Mouse (Mus musculus): ENCODE measurements around the gene Mrln. TPM values are rescaled to one million over a fixed set of nuclear protein-coding genes. Genes with fewer than 3 reads are reported as not detected.

Gene Mrln
- total and polyA plus RNA-seq, 2 experiments from 2014 or later = 1.3 to 1.9 TPM

DNA sequence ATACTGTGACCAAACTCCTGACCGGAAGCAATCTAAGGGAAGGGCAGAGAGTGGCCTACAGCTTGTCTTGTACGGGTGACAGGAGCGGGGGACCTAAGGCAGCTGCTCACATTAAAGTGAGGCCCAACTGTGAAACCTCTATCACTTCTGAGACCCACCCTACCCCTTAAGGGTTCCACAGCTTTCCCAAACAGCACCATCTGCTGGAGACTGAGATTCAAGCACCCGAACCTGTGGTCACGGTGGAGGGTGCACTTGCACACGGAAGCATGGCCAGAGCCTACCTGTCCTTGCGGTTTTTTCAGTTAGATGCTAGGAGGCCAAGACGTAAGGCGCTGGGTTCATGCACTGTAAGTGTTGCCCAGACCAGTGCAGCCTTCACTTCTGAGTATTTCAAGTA lies 18.3 kb upstream of the Mrln start:
- Histone ChIP-seq H3K27ac (ENCODE audit: low read depth, low read length) (no peak overlapping the region), H3K27me3 (ENCODE audit: insufficient read depth, low read length) (no peaks in the 10 kb centered on the region), H3K4me2 (ENCODE audit: low read depth, low read length, poor library complexity, severe bottlenecking) (no peak overlapping the region), H3K36me3 (ENCODE audit: insufficient read depth, low read length) (peaks cover 31% of the 10 kb centered on the region), H3K4me1 (ENCODE audit: insufficient read depth, low read length) (no peaks in the 10 kb centered on the region), H3K9me3 (ENCODE audit: low read length) (no peaks in the 10 kb centered on the region), H3K9ac (replicated peaks; ENCODE audit: low read length, poor library complexity, severe bottlenecking) (no peak overlapping the region), H3K4me3 (ENCODE audit: low read depth, low read length) (no peak overlapping the region)
- ATAC-seq (ENCODE audit: low FRiP score) = 0 out of 2 replicates have a peak, but pooled peaks have one; percentile 48
- peak; percentile 74 for TF ChIP-seq CTCF (IDR thresholded peaks at IDR 0.05)
- 73% methylated on average over 9 of the region's 9 CpGs for WGBS
- no peak for DNase-seq (ENCODE audit: low spot score)

DNA sequence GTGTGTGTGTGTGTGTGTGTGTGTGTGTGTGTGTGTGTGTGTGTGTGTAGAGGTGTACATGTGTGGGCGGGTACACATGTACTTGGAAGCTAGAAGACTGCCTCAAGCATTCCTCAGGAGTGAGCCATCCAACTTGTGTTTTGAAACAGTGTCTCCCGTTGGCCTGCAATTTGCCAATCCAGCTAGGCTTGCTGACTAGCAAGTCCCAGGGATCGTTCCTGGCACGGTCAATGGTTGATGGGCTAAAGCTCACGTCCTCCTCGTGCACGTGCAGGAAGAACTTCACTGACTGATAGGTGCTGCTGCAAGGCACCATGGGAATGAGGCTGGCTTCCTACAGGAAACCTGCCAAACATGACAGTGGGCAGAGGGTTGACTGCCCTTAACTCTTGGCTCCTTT lies 17.9 kb upstream of the Mrln start:
- no peak for ATAC-seq (ENCODE audit: low FRiP score)
- peaks cover 35% of the 10 kb centered on the region for H3K36me3 ChIP-seq (ENCODE audit: insufficient read depth, low read length)
- no peaks in the 10 kb centered on the region for H3K9me3 ChIP-seq (ENCODE audit: low read length)
- H3K4me1 ChIP-seq (ENCODE audit: insufficient read depth, low read length) = no peaks in the 10 kb centered on the region
- no peak overlapping the region for H3K27ac ChIP-seq (ENCODE audit: low read depth, low read length)
- H3K4me2 ChIP-seq (ENCODE audit: low read depth, low read length, poor library complexity, severe bottlenecking) = no peak overlapping the region
- H3K4me3 ChIP-seq (ENCODE audit: low read depth, low read length) = no peak overlapping the region
- no peak for TF ChIP-seq CTCF (IDR thresholded peaks at IDR 0.05)
- 97% methylated on average over 7 of the region's 7 CpGs for WGBS
- no peaks in the 10 kb centered on the region for H3K27me3 ChIP-seq (ENCODE audit: insufficient read depth, low read length)
- H3K9ac ChIP-seq (replicated peaks; ENCODE audit: low read length, poor library complexity, severe bottlenecking) = no peak overlapping the region
- no peak for DNase-seq (ENCODE audit: low spot score)

DNA sequence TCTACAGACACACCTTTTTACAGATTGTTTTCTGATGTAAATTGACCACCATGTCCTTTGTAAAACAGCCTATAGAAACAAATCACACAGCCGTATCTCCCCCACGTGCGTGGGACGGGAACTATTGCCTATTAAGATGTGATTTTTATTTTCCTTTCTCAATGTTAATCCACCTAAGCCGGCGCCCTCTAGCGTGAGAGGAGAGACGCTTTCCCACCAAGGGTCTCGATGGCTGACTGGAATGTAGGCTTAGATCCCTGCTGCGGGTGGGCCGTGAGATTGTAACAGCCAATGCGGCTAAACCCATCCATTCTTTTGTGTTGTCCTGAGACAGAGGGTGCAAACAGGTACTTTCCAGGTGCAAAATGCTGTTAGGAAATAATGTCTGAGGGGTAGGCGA lies 14.6 kb upstream of the Mrln start:
- Histone ChIP-seq H3K9ac (replicated peaks; ENCODE audit: low read length, poor library complexity, severe bottlenecking) (no peak overlapping the region), H3K4me1 (ENCODE audit: insufficient read depth, low read length) (no peaks in the 10 kb centered on the region), H3K4me3 (ENCODE audit: low read depth, low read length) (no peak overlapping the region), H3K27me3 (ENCODE audit: insufficient read depth, low read length) (no peaks in the 10 kb centered on the region), H3K9me3 (ENCODE audit: low read length) (no peaks in the 10 kb centered on the region), H3K27ac (ENCODE audit: low read depth, low read length) (no peak overlapping the region), H3K36me3 (ENCODE audit: insufficient read depth, low read length) (peaks cover 37% of the 10 kb centered on the region), H3K4me2 (ENCODE audit: low read depth, low read length, poor library complexity, severe bottlenecking) (no peak overlapping the region)
- DNase-seq (ENCODE audit: low spot score) (no peak), ATAC-seq (ENCODE audit: low FRiP score) (no peak)
- WGBS = 77% methylated on average over 13 of the region's 13 CpGs
- TF ChIP-seq CTCF (IDR thresholded peaks at IDR 0.05) = peak; percentile 49

DNA sequence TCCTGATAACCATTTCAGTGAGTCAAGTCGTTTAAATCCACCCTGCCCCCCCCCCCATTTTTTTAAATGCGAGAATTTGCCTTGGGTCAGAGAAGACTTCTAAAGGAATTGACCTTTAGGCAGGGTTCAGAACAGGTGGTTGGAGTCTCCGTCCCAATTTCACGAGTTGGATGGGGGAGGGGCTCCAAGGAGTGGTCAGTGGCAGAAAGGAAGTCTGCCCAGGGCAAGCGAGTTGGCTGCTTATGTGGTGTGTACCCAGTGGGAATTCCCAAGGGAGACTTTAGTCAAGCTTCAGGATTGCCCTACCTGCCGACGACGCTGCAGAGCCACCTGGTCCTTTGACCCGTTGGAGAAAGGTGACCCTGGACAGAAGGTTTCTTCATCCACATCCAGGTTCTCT lies 10.2 kb upstream of the Mrln start:
- Histone ChIP-seq H3K27ac (ENCODE audit: low read depth, low read length) (no peak overlapping the region), H3K9me3 (ENCODE audit: low read length) (no peaks in the 10 kb centered on the region), H3K9ac (replicated peaks; ENCODE audit: low read length, poor library complexity, severe bottlenecking) (no peak overlapping the region), H3K4me1 (ENCODE audit: insufficient read depth, low read length) (no peaks in the 10 kb centered on the region), H3K4me2 (ENCODE audit: low read depth, low read length, poor library complexity, severe bottlenecking) (no peak overlapping the region), H3K27me3 (ENCODE audit: insufficient read depth, low read length) (no peaks in the 10 kb centered on the region), H3K4me3 (ENCODE audit: low read depth, low read length) (no peak overlapping the region), H3K36me3 (ENCODE audit: insufficient read depth, low read length) (peaks cover 17% of the 10 kb centered on the region)
- DNase-seq (ENCODE audit: low spot score) = no peak
- WGBS = 76% methylated on average over 9 of the region's 9 CpGs
- no peak for ATAC-seq (ENCODE audit: low FRiP score)
- TF ChIP-seq CTCF (IDR thresholded peaks at IDR 0.05) = no peak

DNA sequence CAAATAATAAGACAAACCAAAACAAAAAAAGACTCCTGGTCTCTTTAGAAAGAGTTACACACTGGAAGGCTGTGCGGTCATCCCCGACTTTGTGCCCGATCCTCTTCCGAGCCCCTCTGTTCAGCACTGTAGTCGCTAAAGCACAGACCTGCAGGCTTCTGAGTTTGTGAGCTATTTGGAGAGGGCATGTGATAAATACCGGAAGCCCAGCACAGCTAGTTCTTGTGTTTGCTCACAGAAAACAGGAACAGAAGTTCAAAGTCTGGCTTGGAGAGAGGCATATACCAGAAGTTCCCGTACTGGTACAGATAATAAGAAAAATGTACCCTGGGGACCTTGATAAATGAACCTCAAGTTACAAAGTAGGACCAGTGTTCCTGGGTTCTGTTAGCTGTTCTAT lies 9.2 kb upstream of the Mrln start:
- Histone ChIP-seq H3K9me3 (ENCODE audit: low read length) (no peaks in the 10 kb centered on the region), H3K27me3 (ENCODE audit: insufficient read depth, low read length) (no peaks in the 10 kb centered on the region), H3K36me3 (ENCODE audit: insufficient read depth, low read length) (peaks cover 7% of the 10 kb centered on the region; the same call in 1 of the 2 replicates), H3K4me3 (ENCODE audit: low read depth, low read length) (no peak overlapping the region), H3K4me1 (ENCODE audit: insufficient read depth, low read length) (no peaks in the 10 kb centered on the region), H3K9ac (replicated peaks; ENCODE audit: low read length, poor library complexity, severe bottlenecking) (no peak overlapping the region), H3K27ac (ENCODE audit: low read depth, low read length) (no peak overlapping the region), H3K4me2 (ENCODE audit: low read depth, low read length, poor library complexity, severe bottlenecking) (no peak overlapping the region)
- ATAC-seq (ENCODE audit: low FRiP score) = no peak
- TF ChIP-seq CTCF (IDR thresholded peaks at IDR 0.05) = no peak
- DNase-seq (ENCODE audit: low spot score) = no peak
- 77% methylated on average over 7 of the region's 7 CpGs for WGBS

DNA sequence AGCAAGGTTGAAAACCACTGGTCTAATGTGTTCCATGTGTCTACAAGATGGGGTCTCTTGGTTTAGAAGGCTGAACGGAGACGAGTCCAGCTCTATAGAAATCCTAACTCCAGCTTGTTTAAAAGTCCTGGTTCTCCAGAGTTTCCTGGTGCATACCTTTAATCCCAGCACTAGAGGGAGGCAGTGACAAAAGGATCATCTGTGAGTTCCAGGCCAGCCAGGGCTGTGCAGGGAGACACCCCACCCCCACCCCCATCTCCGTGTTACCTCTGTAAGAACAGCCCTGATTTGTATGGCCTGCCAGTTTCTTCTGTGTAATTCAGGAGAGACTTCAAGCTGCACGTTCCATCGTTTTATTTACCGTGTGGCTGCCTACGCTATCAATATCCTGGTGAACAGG lies 8.7 kb upstream of the Mrln start:
- Histone ChIP-seq H3K4me1 (ENCODE audit: insufficient read depth, low read length) (no peaks in the 10 kb centered on the region), H3K9ac (replicated peaks; ENCODE audit: low read length, poor library complexity, severe bottlenecking) (no peak overlapping the region), H3K4me3 (ENCODE audit: low read depth, low read length) (no peak overlapping the region), H3K36me3 (ENCODE audit: insufficient read depth, low read length) (peaks cover 7% of the 10 kb centered on the region; the same call in 1 of the 2 replicates), H3K9me3 (ENCODE audit: low read length) (no peaks in the 10 kb centered on the region), H3K4me2 (ENCODE audit: low read depth, low read length, poor library complexity, severe bottlenecking) (no peak overlapping the region), H3K27ac (ENCODE audit: low read depth, low read length) (no peak overlapping the region), H3K27me3 (ENCODE audit: insufficient read depth, low read length) (no peaks in the 10 kb centered on the region)
- 56% methylated on average over 7 of the region's 7 CpGs for WGBS
- DNase-seq (ENCODE audit: low spot score) (peak; percentile 57), ATAC-seq (ENCODE audit: low FRiP score) (no peak; the same call in 1 of the 2 replicates)
- TF ChIP-seq CTCF (IDR thresholded peaks at IDR 0.05) = peak; percentile 67

Data from midbrain, postnatal 0 days (tissue).